Mouse (Mus musculus) erythroblast, adult 5-6 weeks (primary cell): ENCODE data around the gene Pfdn2. TPM values are rescaled to one million over a fixed set of nuclear protein-coding genes. Genes with fewer than 3 reads are reported as not detected.
"Not testable (repeated sequence)": the region's sequence is repeated elsewhere in the genome, so short reads cannot be mapped to it uniquely, and the experiment has no call there.

Source experiments
- ATAC-seq: replicated peaks from 2 replicates; pipeline ENCODE4 v1.8.0; 2016; ENCODE audit warnings: moderate number of reproducible peaks, mild to moderate bottlenecking, moderate TSS enrichment, inconsistent platforms; ENCODE audit not compliant: poor library complexity, low FRiP score, severe bottlenecking
- total RNA-seq, 2 experiments: library from RNA; stranded (forward) in 1 of 2; stranded (reverse) in 1 of 2; fragments of 150-400 nt in 1 of 2; fragments of 200-764, 138-1000 nt in 1 of 2; gene quantifications; 2 replicates each; pipeline versions ENCODE4 v1.2.3 to v1.2.4; 2015 to 2017; ENCODE audit warnings: low replicate concordance in 2 of 2

Pfdn2 gene
- total RNA-seq (2015; ENCODE audit: low replicate concordance) (5.4 and 7.1 TPM in 2 replicates), total RNA-seq (2017; ENCODE audit: low replicate concordance) (1.5 and 15.1 TPM in 2 replicates)

DNA sequence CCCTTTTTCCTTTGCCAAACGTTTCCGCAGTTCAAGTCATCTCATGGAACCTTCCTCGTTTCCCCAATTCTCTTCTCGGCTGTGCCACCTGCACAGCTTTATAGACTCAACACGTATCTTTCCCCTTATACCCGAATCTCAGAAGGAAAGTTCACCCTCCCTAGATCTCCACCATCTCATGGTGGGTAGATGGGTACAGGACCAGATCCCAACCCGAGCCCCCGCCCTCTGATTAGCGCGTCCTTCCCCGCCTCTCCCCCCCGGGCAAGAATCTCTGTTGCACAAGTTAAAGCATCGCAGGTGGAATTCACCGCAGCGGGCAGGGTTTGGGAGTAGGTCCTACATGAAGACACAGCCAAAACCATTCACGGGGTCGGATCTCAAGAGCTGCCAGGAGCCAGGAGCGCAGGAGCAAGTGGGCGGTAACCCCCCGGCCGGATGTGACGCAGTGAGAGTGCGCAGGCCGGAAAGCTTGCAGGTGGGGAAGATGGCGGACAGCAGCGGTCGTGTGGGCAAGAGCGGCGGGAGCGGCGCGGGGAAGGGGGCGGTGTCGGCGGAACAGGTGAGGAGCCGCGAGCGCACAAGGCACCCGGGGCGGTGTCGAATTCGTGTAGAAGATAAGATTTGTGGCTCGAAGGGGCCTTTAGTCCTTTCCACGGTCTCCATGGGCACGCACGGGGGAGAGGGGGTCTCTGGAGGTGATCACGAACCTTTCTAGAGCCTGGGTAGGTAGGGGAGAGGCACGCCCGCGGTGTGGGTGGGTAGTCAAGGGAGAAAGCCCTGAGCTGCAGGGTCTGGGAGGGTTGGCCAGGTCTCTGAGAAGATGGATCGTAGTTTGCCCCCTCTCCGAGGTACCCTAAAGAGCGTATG is at the start of gene Pfdn2, which contains the start of gene Nit1:
Pfdn2 (plus strand) TSS at position 446 of the 870 bp plus-strand sequence.
Nit1 (minus strand) TSS at position 422 of the 870 bp plus-strand sequence.
- ATAC-seq: peak; percentile 98

GRCm38 (mm10) chr1:171298226-171298625 is 47.2 kb upstream of the Pfdn2 start:
- ATAC-seq: no peak

- not testable (repeated sequence) for ATAC-seq
Measured at GRCm38 (mm10) chr1:171306157-171306556, 39.3 kb upstream of the Pfdn2 start.

- no peak for ATAC-seq
Measured at GRCm38 (mm10) chr1:171309321-171309720, 36.1 kb upstream of the Pfdn2 start.

DNA sequence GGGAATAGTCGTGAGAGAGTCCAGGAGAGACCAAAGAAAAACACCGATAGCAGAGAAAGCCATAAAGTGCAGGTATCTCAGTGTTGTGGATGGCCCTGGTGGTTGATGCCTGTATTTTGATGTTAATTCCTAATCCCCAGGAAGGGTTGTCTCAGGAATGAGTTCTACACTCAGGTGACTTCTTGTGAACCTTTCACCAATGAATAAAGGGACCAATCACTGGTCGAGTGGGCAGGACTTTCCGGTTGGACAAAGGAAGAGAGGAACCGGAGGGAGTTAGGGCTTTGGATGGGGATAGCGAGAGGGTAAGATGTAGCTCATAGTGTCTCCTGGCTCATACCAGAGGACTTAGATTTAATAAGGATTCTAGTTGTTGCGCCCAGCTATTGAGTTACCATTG is 25.7 kb upstream of the Pfdn2 start:
- no peak for ATAC-seq

- no peak for ATAC-seq
Measured at GRCm38 (mm10) chr1:171320151-171320550, 25.3 kb upstream of the Pfdn2 start.

GRCm38 (mm10) chr1:171321415-171321814 is 24.1 kb upstream of the Pfdn2 start:
- ATAC-seq: peak; percentile 78

DNA sequence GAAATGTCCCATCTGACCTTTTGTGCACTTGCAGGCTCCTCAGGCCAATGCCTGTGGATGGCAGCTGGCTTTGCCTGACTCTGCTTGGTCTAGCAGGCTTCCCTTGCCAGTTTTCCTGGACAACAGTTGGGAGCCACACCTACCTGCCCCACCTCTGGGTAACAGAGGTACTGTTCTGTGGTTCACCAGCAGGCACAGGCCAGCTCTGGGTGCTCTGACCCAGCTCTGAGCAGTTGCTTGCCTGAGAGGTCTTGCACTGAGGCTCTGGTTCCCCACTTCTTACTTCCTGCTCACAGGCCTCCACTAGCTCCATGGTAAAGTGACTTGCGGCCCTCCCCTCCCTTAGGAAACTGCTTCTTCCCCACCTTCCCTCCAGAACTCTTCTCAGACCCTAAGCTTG is 23.5 kb upstream of the Pfdn2 start:
- no peak for ATAC-seq

GRCm38 (mm10) chr1:171325571-171325970 is 19.9 kb upstream of the Pfdn2 start:
- ATAC-seq: no peak

GRCm38 (mm10) chr1:171326588-171326987 is 18.9 kb upstream of the Pfdn2 start:
- not testable (repeated sequence) for ATAC-seq

- ATAC-seq: peak; percentile 11; the same call in 1 of the 2 replicates
Measured at GRCm38 (mm10) chr1:171328244-171328643, 17.2 kb upstream of the Pfdn2 start.

DNA sequence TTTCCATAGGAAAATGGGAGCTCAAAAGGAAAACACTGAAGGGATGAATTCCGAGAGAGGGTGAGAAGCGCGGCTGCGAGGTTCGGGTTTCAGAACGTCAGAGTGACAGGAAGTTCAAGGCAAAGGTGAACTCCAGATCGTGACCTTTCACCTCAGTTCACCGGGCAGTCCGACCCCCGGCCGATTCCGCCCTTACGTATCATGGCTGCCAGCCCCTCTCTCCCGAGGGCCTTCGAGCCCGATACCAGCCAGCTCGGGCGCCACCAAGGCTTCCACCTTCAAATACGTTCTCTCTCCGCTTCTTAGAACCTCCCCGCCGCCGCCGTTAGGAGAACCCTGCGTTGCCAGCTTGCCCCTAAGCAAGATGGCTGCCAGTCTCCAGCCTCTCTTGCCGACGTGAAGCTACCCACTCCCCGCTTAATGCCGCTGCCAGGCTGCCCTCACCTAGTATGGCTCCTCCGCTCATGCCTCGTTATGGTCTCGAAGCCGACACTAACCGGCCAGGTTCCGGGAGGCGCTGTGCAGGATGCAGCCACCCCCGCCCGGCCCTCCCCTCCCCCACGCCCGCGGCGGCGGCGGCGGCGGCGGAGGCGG is 16.5 kb upstream of the Pfdn2 start, which contains the start of gene Dedd:
Dedd (plus strand) TSS at position 307 of the 594 bp plus-strand sequence.
- ATAC-seq: peak; percentile 85

GRCm38 (mm10) chr1:171329433-171330215 is 15.8 kb upstream of the Pfdn2 start:
- peak; percentile 57 for ATAC-seq

- ATAC-seq: no peak
Measured at GRCm38 (mm10) chr1:171330216-171330560, 15.3 kb upstream of the Pfdn2 start.

GRCm38 (mm10) chr1:171342262-171343207 is 2.9 kb upstream of the Pfdn2 start:
- ATAC-seq: no peak

- no peak for ATAC-seq
Measured at GRCm38 (mm10) chr1:171343922-171344677, 1.4 kb upstream of the Pfdn2 start.

- ATAC-seq: no peak
Measured at GRCm38 (mm10) chr1:171344715-171345114, 755 bp upstream of the Pfdn2 start.

GRCm38 (mm10) chr1:171346095-171346450 is 603 bp downstream of the Pfdn2 start:
- ATAC-seq: peak; percentile 35; the same call in 1 of the 2 replicates
